Mouse (Mus musculus) embryonic facial prominence, embryonic 14.5 days (tissue): Measurements from ENCODE around the gene Lrp4. TPM values are rescaled to one million over a fixed set of nuclear protein-coding genes. Genes with fewer than 3 reads are reported as not detected.
"Not testable (repeated sequence)": the region's sequence is repeated elsewhere in the genome, so short reads cannot be mapped to it uniquely, and the experiment has no call there.

Experiments
- ATAC-seq: fragments of 200-750 bp; cut with Nextera tagmentation; 2 replicates; pipeline ENCODE4 v1.8.0; 2017; ENCODE audit warnings: low read depth, moderate number of reproducible peaks, moderate TSS enrichment
- DNase-seq: peaks from one replicate; pipeline ENCODE4 v3.0.0-alpha.2; 2015; ENCODE audit warnings: low spot score
- H3K27ac ChIP-seq: fragments of 300-500 bp; sonication (generic); replicated peaks from 2 replicates; pipeline ENCODE4 v1.5.1; 2014; ENCODE audit warnings: low read depth, mild to moderate bottlenecking, low read length, moderate library complexity
- H3K27me3 ChIP-seq: fragments of 300-500 bp; sonication (generic); replicated peaks from 2 replicates; pipeline ENCODE4 v1.6.1; 2014; ENCODE audit warnings: low read length; ENCODE audit not compliant: control insufficient read depth, insufficient read depth
- H3K36me3 ChIP-seq: fragments of 300-500 bp; sonication (generic); 2 replicates; pipeline ENCODE4 v1.6.1; 2014; ENCODE audit warnings: low read length, mixed read lengths; ENCODE audit not compliant: control insufficient read depth, insufficient read depth
- H3K4me1 ChIP-seq: fragments of 300-500 bp; sonication (generic); 2 replicates; pipeline ENCODE4 v1.6.1; 2014; ENCODE audit warnings: antibody characterized with exemption, low read length; ENCODE audit not compliant: control insufficient read depth, insufficient read depth
- H3K4me2 ChIP-seq: fragments of 300-500 bp; sonication (generic); 2 replicates; pipeline ENCODE4 v1.6.1; 2014; ENCODE audit warnings: low read depth, mild to moderate bottlenecking, low read length, moderate library complexity, mixed read lengths
- H3K4me3 ChIP-seq: fragments of 300-500 bp; sonication (generic); 2 replicates; pipeline ENCODE4 v1.5.1; 2014; ENCODE audit warnings: low read depth, mild to moderate bottlenecking, low read length
- H3K9ac ChIP-seq: fragments of 300-500 bp; sonication (generic); 2 replicates; pipeline ENCODE4 v1.6.1; 2014; ENCODE audit warnings: low read depth, mild to moderate bottlenecking, low read length, moderate library complexity, mixed read lengths
- H3K9me3 ChIP-seq: fragments of 300-500 bp; sonication (generic); 2 replicates; pipeline ENCODE4 v1.6.1; 2016; ENCODE audit warnings: low read length; ENCODE audit not compliant: control insufficient read depth
- WGBS: fragments of 180-500 bp; shearing (Covaris S2); extraction: QIAGEN DNeasy Blood & Tissue Kit; methylation state at CpG from one replicate; pipeline ENCODE4 v1.1.7; 2014; 5-methylcytosine and 5-hydroxymethylcytosine counted together
- polyA plus RNA-seq: library from polyadenylated mRNA; unstranded; fragments of >200 nt; fragmentation: Nextera tagmentation; extraction: Ambion mirVana; gene quantifications from 2 replicates; pipeline ENCODE4 v1.2.1, GENCODE M21; 2014

The Lrp4 gene
- polyA plus RNA-seq, 1 experiment from 2014 or later, result 7.3 TPM

DNA sequence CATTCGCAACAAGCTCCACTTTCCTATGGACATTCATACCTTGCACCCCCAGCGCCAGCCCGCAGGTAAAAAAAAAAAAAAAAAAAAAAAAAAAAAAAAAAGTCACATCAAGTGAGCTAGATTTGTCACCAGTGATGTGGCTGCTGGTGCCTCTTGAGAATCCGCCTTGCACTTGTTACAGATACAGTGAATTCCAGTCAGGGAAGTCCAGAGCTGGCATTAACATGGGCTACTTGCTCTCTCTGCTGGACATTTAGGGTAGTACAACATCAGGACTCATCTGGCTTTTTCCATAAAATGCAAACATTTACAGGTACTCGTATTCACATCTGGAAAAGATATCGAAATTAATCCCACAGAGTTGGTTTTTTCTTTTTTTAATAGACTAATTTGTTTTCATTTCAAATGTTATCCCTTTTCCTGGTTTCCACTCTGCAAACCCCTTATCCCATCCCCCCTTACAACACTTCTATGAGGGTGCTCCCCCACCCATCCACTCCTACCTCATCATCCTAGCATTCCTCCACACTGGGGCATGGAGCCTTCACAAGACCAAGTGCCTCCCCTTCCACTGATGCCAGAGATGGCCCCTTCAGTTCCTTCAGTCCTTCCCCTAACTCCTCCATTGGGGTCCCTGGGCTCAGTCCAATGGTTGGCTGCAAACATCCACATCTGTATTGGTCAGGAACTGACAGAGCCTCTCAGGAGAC lies 23.6 kb downstream of the Lrp4 start:
- ATAC-seq, result peak; percentile 74
- Histone ChIP-seq H3K27me3 (no peaks in the 10 kb centered on the region), H3K4me1 (no peaks in the 10 kb centered on the region), H3K36me3 (peaks cover 79% of the 10 kb centered on the region), H3K27ac (no peak overlapping the region), H3K4me2 (no peak overlapping the region), H3K4me3 (no peak overlapping the region), H3K9me3 (no peaks in the 10 kb centered on the region), H3K9ac (no peak overlapping the region)
- peak; percentile 93 for DNase-seq
- WGBS, result 60% methylated on average over 6 of the region's 6 CpGs

DNA sequence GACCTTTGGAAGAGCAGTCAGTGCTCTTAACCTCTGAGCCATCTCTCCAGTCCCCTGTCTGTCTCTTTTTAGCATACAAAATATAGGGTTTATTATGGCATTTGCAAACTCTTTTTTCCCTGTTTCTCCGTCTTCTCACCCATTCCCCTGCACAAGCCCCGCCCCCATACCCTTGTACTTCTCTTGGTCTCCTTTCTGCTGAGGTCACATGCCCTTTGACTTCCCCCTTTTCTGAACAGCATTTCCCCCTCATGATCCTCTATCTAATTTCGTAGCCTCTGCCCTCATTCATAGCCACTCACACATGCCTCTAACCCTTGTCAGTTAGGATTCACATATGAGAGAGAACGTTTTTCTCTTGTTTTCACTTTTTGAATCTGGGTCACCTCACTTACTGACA lies 27.4 kb downstream of the Lrp4 start:
- H3K36me3 ChIP-seq, result peaks cover 82% of the 10 kb centered on the region
- H3K27ac ChIP-seq, result no peak overlapping the region
- DNase-seq (no peak), ATAC-seq (no peak)
- no peaks in the 10 kb centered on the region for H3K9me3 ChIP-seq
- no peak overlapping the region for H3K4me2 ChIP-seq
- WGBS, result 74% methylated on average over 4 of the region's 4 CpGs
- H3K9ac ChIP-seq, result no peak overlapping the region
- H3K4me1 ChIP-seq, result no peaks in the 10 kb centered on the region
- H3K27me3 ChIP-seq, result no peaks in the 10 kb centered on the region
- H3K4me3 ChIP-seq, result no peak overlapping the region

DNA sequence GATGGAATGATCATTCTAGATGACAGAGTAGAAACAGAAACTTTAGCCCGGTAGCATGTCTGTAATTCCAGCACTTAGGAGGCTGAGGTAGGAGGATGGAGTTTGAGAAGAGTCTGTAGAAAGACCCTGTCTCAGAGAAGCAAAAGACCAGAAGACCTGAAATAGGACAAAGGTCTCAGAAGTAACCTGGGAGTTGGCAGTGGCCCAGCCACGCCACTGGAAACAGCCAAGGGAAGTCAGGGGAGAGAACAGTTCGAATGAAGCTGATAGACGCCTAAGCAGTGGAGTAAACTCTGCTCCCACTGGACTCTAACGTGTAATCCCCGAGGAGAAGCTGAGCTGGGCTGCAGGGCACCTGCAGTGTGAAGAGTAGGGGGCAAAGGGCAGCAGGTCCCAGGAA lies 27.9 kb downstream of the Lrp4 start:
- 84% methylated on average over 6 of the region's 6 CpGs for WGBS
- Histone ChIP-seq H3K4me3 (no peak overlapping the region), H3K27ac (no peak overlapping the region), H3K9ac (no peak overlapping the region; the same call in 1 of the 2 replicates), H3K27me3 (no peaks in the 10 kb centered on the region), H3K9me3 (no peaks in the 10 kb centered on the region), H3K36me3 (peaks cover 82% of the 10 kb centered on the region), H3K4me1 (no peaks in the 10 kb centered on the region), H3K4me2 (no peak overlapping the region)
- DNase-seq, result no peak
- ATAC-seq, result no peak

DNA sequence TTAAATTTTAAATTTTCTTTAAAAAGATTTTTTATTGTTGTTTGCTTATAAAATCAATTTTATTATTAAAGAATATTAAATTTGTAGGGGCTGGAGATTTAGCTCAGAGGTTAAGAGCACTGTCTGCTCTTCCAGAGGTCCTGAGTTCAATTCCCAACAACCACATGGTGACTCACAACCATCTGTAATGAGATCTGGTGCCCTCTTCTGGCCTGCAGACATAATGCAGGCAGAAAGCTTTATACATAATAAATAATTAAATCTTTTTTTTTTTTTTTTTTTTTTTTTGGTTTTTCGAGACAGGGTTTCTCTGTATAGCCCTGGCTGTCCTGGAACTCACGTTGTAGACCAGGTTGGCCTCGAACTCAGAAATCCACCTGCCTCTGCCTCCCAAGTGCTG lies 30.0 kb downstream of the Lrp4 start:
- not testable (repeated sequence) for H3K4me2 ChIP-seq, ATAC-seq, H3K9ac ChIP-seq, H3K4me1 ChIP-seq, H3K9me3 ChIP-seq, H3K27ac ChIP-seq, H3K27me3 ChIP-seq, H3K4me3 ChIP-seq, DNase-seq
- 61% methylated on average over 3 of the region's 3 CpGs for WGBS
- peaks cover 87% of the 10 kb centered on the region for H3K36me3 ChIP-seq

DNA sequence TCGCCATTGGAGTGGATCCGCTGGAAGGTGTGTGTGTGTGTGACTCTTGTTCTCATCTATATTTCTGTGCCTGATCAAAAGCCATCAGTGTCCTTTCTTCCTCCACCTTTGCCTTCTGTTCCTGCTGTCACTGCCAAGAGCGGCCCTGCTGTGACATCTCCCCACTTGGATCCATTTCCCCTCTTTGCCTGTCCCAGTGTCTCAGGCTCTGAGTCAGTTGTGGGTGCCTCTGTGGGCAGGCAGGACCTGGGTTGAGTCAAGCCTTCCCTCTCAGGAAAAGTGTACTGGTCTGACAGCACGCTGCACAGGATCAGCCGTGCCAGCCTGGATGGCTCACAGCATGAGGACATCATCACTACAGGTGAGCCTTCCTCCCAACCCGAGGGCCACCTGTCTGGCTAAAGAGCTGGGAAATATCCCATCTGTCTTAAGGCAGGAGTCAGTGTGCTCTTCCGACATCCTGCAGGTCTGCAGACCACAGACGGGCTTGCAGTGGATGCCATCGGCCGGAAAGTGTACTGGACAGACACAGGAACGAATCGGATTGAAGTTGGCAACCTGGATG lies 34.8 kb downstream of the Lrp4 start:
- ATAC-seq, result no peak
- Histone ChIP-seq H3K9me3 (no peaks in the 10 kb centered on the region), H3K27me3 (no peaks in the 10 kb centered on the region), H3K4me1 (no peaks in the 10 kb centered on the region), H3K36me3 (peaks cover 91% of the 10 kb centered on the region), H3K4me3 (no peak overlapping the region), H3K27ac (no peak overlapping the region), H3K4me2 (no peak overlapping the region), H3K9ac (no peak overlapping the region)
- WGBS, result 95% methylated on average over 12 of the region's 12 CpGs
- no peak for DNase-seq

DNA sequence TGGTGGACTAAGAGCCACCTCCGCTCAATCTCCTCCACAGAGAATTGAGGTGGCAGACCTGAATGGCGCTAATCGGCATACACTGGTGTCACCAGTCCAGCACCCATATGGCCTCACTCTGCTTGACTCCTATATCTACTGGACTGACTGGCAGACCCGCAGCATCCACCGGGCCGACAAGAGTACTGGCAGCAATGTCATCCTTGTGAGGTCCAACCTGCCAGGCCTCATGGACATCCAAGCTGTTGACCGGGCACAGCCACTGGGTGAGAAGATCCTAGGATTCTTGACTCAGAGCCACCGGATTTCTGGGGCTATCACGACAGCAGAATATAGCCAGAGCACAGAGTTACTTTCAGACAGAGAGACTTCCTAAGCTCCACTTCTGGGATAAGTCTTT lies 36.7 kb downstream of the Lrp4 start:
- H3K4me3 ChIP-seq, result no peak overlapping the region
- no peaks in the 10 kb centered on the region for H3K9me3 ChIP-seq
- H3K9ac ChIP-seq, result no peak overlapping the region
- H3K36me3 ChIP-seq, result peaks cover 92% of the 10 kb centered on the region
- no peak overlapping the region for H3K4me2 ChIP-seq
- no peak for ATAC-seq
- DNase-seq, result no peak
- H3K4me1 ChIP-seq, result no peaks in the 10 kb centered on the region
- H3K27ac ChIP-seq, result no peak overlapping the region
- no peaks in the 10 kb centered on the region for H3K27me3 ChIP-seq
- 88% methylated on average over 9 of the region's 9 CpGs for WGBS

DNA sequence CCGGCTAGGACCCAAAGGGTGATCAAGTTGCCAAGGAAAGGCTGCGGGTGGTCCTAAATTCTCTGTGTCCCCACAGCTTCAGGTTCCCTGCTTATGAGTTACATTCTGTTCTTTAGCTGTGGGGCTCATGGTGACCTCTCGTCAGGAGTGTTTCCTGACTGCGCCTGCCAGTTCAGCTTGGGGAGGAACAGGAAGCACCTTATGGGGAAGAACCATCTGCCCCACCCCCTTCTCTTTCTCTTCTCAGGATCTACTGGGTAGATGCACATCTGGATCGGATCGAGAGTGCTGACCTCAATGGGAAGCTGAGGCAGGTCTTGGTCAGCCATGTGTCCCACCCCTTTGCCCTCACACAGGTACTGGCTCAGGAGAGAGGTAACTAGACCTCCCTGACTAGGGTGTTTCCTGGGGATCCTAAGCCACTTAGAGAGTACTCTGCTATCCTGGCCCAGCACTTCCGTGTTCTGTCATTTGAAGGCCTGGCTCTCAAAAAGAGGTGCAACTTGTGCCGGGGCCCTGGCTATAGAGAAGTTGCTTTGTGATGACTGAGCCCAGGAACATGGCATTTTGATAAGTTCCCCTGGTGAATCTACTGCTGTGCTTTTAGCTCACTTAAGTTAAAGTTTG lies 40.9 kb downstream of the Lrp4 start:
- no peak for DNase-seq
- no peaks in the 10 kb centered on the region for H3K27me3 ChIP-seq
- no peak overlapping the region for H3K4me2 ChIP-seq
- H3K9me3 ChIP-seq, result no peaks in the 10 kb centered on the region
- peaks cover 88% of the 10 kb centered on the region for H3K36me3 ChIP-seq
- no peak for ATAC-seq
- 72% methylated on average over 8 of the region's 8 CpGs for WGBS
- H3K9ac ChIP-seq, result no peak overlapping the region
- H3K4me1 ChIP-seq, result no peaks in the 10 kb centered on the region
- no peak overlapping the region for H3K27ac ChIP-seq
- H3K4me3 ChIP-seq, result no peak overlapping the region

DNA sequence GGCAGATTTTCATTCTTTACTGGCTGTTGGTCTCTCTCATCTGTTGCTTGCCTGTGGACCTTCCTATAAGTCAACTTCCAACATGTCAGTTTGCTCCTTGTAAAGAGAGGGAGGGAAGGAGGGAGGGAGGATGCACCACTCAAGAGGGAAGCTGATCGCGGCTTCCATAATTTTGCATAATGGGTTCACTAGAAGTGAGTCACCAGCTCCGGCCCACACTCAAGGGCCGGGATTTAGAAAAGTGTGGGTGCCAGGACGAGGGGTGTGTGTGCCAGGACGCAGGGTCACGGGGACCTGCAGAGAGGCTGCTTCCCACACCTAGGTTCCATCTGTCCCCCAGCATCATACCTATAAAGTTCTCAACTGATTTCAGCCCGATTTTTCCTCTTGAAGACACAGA lies 50.8 kb downstream of the Lrp4 start:
- 93% methylated on average over 8 of the region's 8 CpGs for WGBS
- Histone ChIP-seq H3K4me3 (no peak overlapping the region), H3K27me3 (no peaks in the 10 kb centered on the region), H3K9me3 (no peaks in the 10 kb centered on the region), H3K4me2 (no peak overlapping the region), H3K27ac (no peak overlapping the region), H3K4me1 (no peaks in the 10 kb centered on the region), H3K9ac (no peak overlapping the region), H3K36me3 (peaks cover 79% of the 10 kb centered on the region)
- no peak for DNase-seq
- no peak for ATAC-seq
